Mouse (Mus musculus) gastrocnemius, adult 18-20 months (tissue): Measurements from ENCODE around the gene Gm48552. TPM values are rescaled to one million over a fixed set of nuclear protein-coding genes. Genes with fewer than 3 reads are reported as not detected.
A peak's percentile ranks its signal among the peaks of the same experiment; 100 is the strongest.

Experiments
- DNase-seq: peaks from one replicate; pipeline ENCODE4 v3.0.0; 2021; ENCODE audit warnings: low spot score
- total RNA-seq, 2 experiments: library from RNA; stranded (reverse); gene quantifications; 2 replicates each; pipeline ENCODE4 v1.2.3; 2021

Gene Gm48552
- total RNA-seq, 2 experiments from 2014 or later = 0.34 TPM; not detected in 1

DNA sequence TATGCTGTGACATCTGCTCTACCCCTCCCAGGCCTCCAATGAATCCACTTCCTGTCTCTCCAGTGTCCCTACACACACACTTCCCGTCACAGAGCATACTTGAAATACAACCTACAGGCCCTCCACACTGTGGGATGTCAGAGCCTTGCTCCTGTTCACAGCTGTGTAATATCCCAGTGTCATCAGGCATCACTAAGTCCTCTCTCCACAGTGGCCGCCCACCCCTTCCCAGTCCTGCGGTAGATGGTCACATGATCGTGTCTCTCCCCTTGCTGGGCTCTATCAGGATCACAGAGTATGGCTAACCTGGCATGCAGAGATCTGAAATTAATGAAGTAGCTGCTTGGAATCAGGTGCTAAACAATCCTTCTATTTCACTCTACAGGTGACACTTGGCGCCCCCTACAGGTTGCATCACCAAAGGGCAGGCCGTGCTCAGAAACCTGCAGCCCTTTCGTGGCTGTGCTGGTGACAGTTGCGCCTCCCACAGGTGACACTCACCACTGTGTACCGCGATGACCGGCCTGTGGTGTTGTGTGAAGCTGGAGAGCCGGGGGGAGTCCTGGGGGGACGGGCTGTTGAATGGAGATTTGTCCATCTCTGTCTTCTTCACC lies 16.9 kb downstream of the Gm48552 start:
- DNase-seq = no peak

DNA sequence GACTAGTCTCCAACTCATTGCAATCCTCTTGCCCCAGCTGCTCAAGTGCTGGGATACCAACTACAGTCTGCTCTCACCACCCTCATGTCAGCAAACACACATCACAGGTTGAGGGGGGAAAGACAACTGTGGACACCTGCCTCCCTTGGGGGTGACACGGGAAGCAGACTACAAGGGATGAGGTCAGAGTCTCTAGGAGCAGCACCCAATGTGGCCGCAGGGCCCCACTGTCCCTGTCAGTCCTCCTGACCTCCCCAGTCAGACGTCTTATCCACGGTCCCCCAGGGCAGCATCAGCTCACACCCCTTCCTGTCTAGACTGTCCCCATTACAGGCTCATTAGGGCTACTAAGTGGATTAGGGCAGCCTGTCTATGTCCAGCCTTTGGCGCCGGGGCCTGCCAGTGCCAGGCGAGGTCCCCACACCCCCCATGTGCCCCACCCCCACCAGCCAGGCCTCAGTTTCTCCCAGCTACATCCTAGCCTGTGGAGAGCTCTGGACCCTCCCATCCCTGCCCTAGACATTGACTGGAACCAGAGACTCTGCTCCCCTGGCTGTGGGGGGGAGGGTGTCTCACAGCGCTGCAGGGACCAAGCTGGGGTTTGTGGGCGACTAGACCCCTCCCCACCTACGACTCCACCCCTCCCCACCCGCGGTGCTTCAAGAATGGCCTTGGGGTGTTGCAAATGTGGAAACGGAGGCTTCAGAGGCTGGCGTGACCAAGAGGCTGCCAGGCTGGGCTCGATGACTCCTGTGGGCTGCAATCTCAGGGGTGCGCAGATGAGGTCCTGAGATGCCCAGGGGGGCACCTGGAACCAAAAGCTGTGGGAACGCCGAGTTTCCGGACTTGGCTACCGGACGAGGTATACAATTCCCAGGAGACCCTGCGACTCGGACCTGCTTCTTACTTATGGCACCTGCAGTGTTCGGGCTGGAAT lies 18.0 kb downstream of the Gm48552 start:
- DNase-seq = peak; percentile 9

DNA sequence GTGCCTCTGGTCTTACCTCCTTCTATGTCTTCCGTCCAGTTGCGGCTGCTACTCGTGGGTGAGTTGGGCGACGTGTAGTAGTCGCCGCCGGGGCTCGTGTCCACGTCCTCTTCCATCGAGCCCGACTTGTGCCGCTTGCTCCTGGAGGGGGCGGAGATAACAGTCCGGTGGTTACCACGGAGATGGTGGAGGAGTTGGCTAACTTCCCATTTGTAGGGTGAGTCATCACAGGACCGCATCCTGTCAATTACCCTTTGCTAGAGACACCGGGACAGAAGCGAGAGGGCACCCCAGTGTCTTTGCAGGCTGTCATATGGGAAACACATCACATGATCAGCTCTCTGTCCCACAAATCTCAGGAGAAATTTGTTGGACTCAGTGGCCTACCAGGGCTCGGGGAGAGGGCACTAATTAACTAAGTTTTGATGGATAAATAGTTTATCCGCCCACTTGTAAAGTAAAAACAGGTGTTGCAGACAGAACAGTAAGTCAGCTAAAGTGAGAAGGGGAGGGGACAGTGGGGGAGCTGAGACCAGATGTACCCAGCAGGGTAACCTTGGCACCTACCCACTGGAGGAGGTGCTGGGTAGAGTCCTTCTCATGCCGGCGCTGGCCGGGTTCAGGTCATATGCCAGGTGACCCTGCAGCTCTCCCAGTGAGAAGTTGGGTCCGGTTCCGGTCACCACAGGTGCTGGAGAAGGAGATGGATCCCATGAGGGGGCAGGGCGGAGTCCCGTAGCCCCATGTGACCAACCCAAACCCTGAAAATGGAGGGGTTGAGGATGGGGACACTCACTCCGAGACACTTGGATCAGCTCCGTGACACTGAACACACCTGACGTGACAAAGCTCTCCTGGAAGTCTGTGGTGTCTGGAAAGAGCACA lies 19.0 kb downstream of the Gm48552 start:
- peak; percentile 85 for DNase-seq

DNA sequence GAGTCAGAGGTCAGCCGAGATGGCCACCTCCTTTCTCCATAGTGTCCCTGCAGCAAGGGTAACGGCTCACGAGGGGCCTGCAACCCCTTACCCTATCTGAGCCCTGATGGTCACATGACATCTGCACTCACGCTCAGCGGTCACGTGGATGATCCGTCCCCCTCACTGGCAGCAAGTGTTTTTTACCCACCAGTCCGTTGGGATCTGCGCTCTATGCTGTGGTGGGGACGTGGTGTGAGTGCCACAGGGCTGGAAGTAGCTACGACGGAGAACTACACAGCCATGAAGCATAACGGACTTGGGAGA lies 19.6 kb downstream of the Gm48552 start:
- no peak for DNase-seq

DNA sequence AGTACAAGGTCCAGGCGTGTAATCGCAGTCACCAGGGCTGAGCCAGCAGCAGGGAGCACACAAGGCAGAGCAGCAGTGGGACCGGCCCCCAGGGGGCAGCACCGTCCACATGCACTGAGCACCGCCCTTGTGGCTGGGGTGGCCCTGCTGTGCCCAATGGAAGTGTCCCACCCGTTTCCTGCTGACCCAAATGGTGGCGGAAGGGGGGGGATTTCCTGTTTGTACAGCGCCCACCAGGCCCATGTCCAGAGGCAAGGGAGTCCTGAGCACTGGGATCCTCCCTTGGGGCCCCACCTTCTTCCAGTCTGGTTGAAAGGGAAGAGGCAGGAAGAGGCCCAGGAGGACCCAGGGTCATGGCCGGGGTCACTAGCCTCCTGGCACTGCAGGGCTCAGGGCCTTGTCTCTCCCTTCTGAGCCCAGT lies 20.1 kb downstream of the Gm48552 start:
- peak; percentile 88 for DNase-seq

DNA sequence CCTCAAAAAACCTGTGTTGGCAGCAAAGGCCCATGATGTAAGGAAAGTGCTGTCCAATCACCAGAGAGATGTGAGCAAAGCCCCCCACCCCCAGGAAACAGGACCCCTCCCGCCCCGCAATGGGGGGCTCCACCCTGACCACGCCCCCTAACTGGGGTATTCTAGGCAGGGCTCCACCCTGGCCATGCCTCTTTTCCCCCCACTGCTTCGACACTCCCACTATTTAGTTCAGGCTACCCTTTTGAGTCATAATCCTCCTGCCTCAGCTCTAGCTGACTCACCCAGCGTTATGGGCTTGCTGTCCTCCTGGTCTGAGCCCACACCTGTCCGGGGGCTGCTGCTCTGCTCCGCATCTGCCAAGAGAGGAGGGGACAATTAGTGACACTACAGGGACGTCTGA lies 20.5 kb downstream of the Gm48552 start:
- DNase-seq = peak; percentile 14

DNA sequence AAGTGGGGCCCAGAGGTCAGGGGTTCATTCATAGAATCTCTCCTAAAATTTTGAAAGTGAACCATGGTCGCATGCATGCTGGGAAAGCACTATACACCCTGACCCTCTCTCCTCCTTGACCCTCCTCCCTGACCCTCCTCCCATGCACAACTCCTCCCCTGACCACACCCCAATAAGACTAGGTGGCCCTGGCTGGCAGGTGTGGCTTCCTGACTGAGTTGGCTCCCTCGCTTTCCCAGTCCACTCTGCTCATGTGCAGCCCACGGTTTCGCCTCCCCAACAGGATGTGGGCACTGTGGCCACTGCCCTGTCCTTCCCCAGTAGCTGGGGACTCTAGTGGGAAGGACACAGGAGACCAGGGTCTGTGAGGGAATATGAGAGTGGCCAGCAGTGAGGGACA lies 21.5 kb downstream of the Gm48552 start:
- peak; percentile 15 for DNase-seq

DNA sequence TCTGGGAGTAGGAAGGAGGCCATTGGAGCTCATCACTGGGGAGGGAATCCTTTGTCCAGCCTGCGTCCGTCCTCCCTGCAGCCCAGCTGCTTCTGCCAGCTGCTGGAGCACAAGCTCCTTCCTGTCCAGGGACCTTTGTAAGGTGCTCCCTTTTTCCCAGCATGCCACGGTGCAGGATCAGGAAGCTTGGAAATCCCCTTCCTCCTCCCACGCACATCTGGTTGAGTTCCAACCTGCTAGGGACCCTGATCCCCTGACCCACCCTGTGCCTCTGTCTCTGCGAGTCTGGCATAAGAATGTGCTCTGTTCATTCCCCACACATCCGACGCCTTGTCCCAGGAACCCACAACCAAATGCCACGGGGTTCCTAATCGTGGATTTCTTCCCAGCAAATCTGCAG lies 22.2 kb downstream of the Gm48552 start:
- no peak for DNase-seq

DNA sequence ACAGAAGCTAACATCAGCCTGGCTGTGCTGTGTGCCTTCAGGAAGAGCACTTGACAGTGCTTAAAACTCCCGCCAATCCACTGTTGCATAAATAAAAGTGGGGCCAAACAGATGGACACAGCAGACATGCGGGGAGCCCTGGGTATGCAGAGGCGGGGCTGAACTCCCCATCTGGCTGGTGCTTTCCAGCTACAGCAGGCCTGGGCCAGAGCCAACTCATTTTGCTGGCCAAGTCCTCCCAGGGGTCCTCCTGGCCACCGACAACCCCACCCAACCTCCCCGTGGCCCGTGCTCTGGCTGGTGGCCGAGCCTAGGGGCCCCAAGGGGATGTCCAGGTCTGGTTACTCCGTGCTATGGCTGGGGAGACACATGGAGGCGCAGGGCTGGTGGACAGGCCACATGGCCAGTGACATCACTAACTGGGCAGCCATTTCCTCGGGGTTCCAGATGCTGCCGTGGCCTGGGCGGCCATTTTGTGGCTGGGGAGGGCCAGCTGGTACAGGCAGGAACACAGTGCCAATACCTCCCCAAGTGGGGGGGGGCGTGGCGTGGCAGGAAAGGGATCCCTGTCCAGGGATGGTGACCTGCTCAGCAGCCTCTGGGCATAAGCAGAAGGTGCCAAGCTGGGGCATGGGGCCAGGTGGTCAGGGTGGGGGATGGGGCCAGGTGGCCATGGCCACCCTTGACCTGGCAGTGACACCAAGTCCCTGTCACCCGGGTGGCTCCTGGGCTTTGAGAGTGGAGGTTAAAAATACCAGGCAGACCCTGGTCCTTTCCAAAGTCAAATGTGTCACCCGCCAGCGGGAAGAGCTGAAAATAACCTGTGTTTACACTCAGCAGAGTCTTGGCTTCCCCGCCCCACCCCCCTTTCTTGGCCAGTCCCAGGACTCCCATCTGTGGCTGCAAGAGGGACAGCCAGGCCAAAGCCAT lies 22.9 kb downstream of the Gm48552 start:
- peak; percentile 94 for DNase-seq

DNA sequence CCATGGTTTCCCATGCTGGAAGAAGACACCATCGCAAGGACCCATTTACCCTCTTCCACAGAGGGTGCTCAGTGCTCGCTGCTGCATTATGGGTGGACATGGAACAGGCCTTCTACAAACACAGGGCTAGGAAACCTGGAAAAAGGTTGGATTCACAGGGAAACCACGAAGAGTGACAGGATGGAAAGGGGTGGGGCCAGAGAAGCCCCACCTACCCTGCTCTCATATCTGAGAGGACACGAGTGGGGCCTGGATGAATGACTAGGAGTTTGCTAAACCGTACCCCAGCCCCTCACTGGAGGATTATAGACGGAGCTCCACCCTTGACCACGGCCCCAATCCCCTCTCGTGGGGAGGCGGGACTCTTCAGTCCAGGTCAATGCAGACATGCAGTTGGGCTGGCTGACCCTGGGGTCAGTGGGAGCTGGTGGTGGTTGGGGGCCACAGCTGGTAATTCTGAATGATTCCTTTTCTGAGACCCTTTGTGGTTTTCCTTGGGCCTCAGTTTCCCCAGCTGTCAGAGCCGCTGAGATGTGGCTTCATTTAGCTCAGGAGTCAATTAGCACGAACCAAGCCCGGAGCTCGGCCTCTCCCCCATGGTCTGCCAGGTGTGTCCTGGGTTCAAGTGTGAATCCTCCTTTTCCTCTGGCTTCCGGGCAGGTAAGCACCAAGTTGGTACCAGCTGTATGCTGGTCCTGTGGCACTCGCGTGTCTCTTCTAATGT lies 23.9 kb downstream of the Gm48552 start:
- DNase-seq = no peak

DNA sequence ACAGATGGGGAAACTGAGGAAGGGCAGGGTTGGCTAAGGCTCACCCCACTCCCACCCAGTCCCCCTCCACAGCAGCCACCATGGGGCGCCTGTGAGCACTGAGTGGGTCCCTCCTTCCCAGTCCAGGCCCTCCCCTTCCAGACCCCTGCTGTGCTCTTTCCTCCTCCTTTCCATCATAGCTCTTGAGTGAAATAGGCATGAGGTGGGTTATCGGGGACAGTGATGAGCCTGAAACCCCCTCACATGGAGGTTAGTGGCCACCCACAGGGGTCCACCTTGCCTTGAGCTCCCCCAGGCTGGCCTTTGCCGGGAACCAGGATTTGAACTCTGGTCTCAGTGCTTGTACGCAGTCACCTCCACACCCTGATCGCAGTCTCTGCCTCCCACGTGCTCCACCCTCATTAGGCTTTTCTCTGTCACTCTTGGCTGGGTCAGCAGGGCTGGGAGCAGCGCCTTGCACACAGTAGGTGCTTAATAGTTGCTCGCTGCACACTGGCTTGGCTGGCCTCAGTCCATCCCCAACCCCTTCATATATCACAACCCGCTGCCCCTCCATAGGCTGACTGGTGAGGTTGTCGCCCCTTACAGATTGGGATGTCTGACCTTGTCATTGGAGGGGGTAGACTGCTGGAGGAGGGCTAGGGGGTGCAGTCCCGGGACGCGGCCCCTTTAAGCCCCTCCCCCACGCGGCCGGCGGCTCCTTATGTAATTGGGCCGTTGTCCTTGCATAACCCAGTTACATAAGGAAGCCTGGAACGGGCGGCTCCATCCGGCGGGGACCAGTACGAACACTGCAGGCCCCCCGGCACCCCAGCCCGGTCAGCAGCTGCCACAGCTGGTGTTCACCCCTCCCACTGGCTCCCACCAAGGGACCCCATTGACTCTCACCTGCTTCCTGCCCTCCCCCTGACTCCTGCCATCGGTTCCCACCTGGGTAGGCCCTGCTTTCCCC lies 24.8 kb downstream of the Gm48552 start:
- DNase-seq = peak; percentile 92

DNA sequence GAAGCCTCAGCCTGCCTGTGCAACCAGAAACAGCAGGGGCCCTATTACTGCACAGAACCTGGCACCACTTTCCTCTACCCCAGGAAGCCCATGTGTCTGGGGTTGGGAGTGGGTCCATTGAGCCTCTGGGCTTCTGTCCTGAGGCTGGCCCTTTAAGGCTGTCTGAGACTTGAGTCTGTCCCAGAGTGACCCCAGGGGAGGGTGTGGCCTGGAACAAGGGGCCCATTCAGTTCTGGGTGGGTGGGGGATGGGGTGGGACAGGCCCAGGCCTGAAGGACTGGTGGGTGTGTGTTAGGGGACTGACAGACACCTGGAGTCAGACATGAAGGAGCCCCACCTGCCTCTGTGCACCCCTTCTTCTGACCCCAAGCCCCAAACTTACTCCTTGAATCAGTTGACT lies 25.9 kb downstream of the Gm48552 start:
- DNase-seq = peak; percentile 66

DNA sequence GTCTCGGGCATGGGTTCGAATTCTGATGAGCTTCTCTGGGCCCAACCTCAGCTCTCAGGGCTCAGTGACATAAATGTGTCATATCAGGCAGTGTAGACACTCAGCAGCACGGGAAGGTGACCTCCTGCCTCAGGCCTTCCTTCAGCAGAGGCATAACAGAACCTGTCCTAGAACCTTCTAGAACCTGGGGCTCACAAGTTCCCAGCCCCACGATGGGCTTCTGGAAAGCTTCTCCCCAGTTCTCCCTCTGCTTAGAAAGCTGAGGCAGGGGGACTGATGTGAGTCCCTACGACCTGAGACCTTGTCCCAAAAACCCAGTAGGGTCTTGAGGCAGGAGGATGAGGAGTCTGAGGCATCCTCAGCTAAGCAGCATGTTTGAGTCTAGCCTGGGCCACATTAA lies 26.3 kb downstream of the Gm48552 start:
- DNase-seq = no peak

DNA sequence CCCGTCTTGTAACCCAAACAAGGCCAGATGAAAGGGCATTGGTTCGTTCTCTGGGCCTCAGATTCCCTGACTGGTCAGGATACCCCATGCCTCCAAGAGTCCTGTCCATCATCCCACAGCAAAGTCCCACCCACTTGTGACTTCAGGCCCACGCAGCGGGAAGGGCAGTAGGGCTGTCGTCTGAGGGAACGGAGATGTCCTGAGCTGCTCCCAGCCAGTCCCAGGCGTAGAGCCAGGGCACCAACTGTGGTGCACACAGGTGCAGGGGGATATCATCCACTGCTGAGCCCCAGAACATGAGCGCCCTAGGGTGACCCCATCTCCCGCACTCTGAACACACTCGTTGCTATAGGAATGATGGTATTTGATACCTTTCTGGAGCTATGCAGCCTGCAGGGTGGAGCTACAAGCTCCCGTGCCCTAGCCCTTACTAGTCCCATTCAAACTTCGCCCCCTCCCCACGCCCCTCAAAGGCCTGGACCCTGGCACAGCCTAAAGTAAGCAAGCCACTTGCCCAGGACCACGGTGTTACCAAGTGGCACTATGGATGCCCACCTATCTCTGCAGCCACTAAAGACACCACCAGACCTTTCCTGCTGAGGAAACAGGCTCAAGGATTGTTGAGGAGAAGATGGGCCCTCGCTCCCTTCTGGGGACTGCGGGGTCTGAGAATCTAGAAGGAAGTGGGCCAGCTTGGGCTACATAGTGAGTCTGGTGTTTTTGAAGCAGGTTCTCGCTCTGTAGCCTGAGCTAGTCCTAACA lies 26.9 kb downstream of the Gm48552 start:
- peak; percentile 85 for DNase-seq

DNA sequence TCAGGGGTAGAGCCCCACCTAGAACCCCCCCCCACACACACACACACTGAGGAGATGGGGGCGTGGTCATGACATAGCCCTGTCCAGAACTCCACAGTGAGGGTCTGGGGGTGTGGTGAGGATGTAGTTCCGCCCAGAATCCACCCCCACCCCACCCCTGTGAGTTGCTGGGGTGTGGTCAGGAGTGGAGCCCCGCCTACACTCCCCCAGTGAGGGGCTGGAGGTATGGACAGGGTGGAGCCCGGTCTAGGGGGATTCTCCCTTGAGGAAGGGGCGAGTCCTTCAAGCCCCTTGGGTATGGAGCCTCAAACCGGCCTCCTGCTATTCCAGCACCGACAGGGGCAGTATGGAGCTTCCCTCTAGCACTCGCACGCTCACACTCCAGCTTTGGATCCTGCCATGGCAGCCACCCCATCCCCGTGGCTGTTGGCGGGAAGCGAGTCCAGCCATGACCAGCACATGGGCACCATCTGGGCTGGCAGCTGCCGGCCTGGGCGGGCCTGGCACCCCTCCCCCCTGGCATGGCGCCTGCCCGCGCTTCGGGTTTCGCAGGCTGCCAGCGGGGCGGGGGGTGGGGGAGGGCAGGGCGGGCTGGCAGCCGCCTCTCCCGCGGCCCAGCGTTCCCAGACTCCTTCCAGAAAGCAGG lies 27.9 kb downstream of the Gm48552 start:
- DNase-seq = peak; percentile 93

DNA sequence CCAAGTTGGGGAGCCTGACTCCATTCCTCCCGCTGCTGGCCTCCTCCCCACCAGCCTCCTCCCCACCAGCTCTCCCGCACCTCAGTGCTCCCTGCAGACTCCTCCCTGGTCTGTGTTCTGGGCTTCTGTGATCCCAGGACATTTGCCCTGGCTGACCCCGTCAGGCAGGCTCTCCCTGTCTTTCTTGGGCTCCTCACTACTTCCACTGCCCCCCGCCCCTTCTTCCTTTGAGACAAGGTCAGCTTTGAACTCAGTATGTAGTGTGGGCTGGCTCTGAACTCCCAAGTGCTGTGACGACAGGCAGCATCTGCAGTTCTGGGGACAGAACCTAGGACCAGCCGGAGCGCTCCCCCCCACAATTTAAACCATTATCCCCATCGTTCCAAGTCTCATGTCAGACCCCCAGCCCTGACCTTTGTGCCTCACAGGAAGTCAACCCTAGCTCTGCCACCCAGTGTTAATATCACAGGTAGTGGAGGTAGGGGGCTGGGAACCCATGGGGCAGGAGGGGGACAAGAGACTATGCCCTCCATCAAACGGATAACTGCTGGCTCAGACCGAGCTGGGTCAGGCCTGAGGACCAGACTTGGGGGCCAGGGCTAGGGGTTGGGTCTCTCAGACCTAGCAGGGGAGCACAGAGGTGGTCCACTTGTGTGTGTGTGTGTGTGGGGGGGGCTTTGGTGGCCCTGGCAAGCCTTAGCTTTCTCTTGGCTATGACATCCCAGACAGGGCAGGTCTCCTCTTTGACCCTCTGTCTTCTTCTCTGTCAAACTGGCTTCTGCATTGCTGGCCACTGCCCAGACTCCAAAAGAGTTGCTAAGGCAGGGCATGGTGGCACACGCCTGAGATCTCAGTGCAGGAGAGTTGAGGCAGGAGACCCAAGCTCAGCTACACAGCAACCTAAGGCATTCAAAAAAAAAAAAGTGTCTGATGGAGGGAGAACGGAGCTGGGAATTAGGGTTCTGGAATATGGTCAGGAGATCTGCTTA lies 28.7 kb downstream of the Gm48552 start:
- DNase-seq = no peak
